ENCODE assay signal across 15 mouse cellular contexts in genomic region chr11:46109206-46109605, GRCm38 (mm10). TPM values are rescaled to one million over a fixed set of nuclear protein-coding genes. Genes with fewer than 3 reads are reported as not detected.
"Had no signal": no experiment of that assay in that cellular context is flagged by ENCODE, and none has a peak within 500 bp of the region (broad histone marks: within the 10 kb centered on the region; RNA-seq: fewer than 3 reads in every experiment).

No protein-coding gene starts in this region.

- H3K27ac ChIP-seq: layer of hippocampus, adult 2 months; limb, embryonic 13.5 days; liver, embryonic 14.5 days; neural tube, embryonic 12.5 days had no signal

- H3K9me3 ChIP-seq: neural tube, embryonic 12.5 days had no signal

- H3K4me3 ChIP-seq: layer of hippocampus, adult 2 months; limb, embryonic 13.5 days; neural tube, embryonic 12.5 days had no signal

- H3K4me1 ChIP-seq: limb, embryonic 13.5 days; neural tube, embryonic 12.5 days had no signal

- DNase-seq: kidney, adult 18-20 months; kidney, postnatal 10 days; kidney, postnatal 4 days; left cerebral cortex, postnatal 4 days; lung, adult 18-20 months; right cerebral cortex, postnatal 14 days; thymus, postnatal 36 days had no signal

- H3K27me3 ChIP-seq: limb, embryonic 13.5 days; neural tube, embryonic 12.5 days had no signal

- H3K4me2 ChIP-seq: limb, embryonic 13.5 days; neural tube, embryonic 12.5 days had no signal

- H3K9ac ChIP-seq: limb, embryonic 13.5 days; liver, embryonic 14.5 days; neural tube, embryonic 12.5 days had no signal

RNA-seq across cellular contexts. Expression of gene Nipal4, which starts 57.1 kb away (rescaled TPM):
- total RNA-seq: liver, adult 2 months; megakaryocyte-erythroid progenitor cell, adult 5-6 weeks; monocyte, adult 5-6 weeks; neutrophil, adult 5-6 weeks had no signal
- polyA plus RNA-seq: liver, adult 2 months had no signal
